Mouse (Mus musculus) CD4-positive naive resting alpha-beta T cell, adult 57 days (primary cell): ENCODE data around the gene Fam120c. TPM values are rescaled to one million over a fixed set of nuclear protein-coding genes. Genes with fewer than 3 reads are reported as not detected.

ENCODE experiments used
- total RNA-seq: library from RNA; stranded (reverse); gene quantifications from one replicate; pipeline ENCODE4 v1.2.4, GENCODE M21; 2023

The Fam120c gene
- total RNA-seq, result 5.9 TPM

DNA sequence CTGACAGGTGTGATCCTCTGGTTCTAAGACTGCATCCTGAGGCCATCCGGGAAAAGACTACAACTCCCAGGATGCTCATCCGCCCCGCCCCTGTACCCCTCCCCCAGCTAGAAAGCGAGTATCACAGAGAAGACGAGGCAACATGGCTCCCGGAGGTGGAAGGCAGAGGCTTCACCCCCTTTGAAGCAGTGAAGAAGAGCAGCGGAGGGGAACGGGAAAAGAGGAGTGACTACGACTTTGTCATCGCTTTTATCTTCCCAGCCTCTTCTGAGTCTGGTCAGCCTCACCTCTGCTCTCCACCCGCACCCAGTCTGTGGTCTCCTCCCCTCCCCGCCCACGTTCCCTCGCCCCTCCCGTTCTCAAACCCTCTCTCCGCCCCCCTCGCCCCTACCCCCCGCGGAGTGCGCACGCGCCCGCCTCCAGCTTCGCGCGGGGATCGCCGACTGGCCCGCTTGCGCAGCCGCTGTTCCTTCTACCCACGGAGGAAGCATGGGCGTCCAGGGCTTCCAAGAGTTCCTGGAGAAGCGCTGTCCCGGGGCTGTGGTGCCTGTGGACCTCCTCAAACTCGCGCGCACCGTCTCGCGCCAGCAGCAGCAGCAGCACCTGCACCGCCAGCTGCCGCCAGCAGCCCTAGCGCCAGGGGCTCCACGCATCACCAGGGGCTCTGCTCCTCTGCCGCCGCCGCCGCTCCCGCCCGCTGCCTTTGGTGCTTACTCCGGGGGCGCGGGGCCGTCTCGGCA is at the start of gene Fam120c:
Gene Fam120c (plus strand): TSS at position 415 of the 740 bp plus-strand sequence.

DNA sequence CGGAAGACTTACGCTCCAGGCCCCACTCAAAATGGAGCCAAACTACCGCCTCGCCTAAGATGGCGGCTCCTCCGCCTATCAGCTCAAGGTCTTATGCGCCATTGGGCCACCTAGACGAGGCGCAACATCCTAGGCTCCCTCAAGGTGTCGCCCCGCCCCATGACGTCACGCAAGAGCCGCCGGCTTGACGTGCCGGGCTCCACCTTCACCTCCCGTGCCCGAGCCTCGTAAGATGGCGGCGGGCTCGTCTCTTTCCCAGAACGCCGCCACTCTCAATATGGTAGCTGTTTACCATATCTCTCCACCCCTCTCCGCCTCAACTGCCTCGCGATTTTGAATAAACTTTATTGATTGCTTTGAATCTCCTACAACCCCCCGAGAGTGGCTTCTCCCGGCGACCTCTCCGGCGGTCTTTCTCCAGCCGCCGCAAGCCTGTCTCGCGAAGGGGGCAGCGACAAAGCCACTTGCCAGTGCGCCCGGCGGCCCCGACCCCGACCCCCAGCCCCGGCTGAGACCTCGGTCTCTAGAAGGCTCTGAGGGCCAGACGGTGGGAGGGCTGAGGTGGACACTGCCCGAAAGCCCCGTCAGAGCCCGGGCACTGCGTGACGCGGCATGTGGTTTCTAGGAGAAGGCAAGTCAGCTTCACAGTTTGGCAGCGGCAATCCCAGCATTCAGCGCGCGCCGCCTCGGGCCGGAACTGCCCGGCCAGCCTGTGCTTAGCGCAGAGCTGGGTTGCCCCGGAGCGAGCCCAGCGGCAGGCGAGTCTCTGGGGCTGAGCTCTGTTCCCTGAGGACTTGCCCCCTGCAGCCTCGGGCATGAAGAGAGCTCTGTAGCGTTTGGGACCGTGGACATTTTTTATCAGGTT is 176.7 kb downstream of the Fam120c start, which contains the start of gene Phf8:
Gene Phf8 (plus strand): TSS at position 215 of the 865 bp plus-strand sequence.

Other genes starting within 250 kb of the Fam120c start
- gene Tsr2, start 247.6 kb upstream of the Fam120c start, total RNA-seq, result 42.4 TPM
- gene Wnk3, start 146.1 kb upstream of the Fam120c start, total RNA-seq, result not detected
- gene Phf8, start 176.5 kb downstream of the Fam120c start, total RNA-seq, result 50.3 TPM